Mouse (Mus musculus) naive thymus-derived CD4-positive, alpha-beta T cell, adult 2 months (primary cell): ENCODE measurements around the gene Rbfox3.

Experiments
- DNase-seq: peaks from one replicate; pipeline ENCODE4 v3.0.0-alpha.2; 2011; ENCODE audit warnings: low read depth

The Rbfox3 gene

DNA sequence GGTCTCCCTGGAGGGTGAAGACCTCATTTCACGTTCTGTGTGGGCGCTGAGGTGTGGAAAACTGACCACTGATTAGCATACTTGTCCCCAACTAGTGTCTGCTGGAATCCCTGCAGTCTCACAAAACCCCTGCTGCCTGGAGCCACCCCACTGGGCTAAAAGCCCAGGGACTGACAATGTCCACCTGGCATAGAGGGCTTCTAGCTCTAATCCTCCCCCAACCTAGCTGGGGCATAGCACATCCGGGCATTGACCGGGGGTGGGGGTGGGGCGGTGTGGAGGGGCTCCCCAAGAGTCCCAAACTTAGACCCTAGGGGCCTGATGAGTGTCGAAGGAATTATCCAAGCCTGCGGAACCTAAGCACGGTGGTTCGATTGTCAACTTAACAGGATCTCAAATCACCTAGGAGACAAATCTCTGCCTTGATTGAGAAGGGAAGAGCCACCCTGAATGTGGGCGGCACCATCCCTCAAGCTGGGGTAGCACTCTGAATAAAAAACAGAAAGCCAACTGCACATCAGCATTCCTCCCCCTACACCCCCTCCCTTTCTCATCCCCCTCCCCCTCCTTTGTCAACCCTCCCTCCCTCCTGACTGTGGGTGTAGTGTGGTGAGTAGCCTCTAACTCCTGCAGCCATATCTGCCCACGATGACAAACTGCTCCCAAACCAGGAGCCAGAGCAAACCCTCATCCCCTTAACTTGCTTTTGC lies 29.5 kb downstream of the Rbfox3 start:
- no peak for DNase-seq

GRCm38 (mm10) chr11:118879466-118880150 lies 31.8 kb downstream of the Rbfox3 start:
- DNase-seq = no peak

- no peak for DNase-seq
Measured at GRCm38 (mm10) chr11:118878605-118879245, 32.7 kb downstream of the Rbfox3 start.

- no peak for DNase-seq
Measured at GRCm38 (mm10) chr11:118875243-118875897, 36.0 kb downstream of the Rbfox3 start.

DNA sequence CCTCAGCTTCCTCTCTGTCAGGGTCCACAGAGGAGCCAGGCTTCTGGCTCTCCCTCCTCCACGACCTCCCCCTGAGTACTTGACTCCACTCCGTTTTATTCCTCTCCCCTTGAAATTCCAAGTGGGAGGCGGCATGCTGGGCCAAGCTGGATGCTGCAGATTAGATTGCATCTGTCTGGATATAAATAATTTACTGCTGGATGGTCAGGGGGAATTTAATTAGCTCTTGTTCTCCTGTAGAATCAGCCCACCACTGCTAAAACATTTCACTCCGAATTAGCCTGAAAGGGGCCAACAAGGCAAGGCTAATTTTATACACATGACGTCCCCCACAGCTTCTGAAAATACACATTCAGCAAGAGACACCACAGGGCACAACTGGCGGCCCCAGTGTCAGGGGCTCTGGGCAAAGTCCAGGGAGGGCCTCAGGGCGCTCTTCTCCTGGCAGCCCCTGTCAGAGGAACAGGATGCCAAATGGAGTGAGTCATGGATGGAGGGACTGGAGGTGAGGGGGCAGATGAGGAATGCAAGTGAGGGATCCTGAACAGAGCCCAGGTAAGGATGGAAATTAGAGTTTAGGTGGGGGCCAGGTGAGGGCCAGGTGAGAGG lies 36.8 kb downstream of the Rbfox3 start:
- DNase-seq = no peak

GRCm38 (mm10) chr11:118874022-118874421 lies 37.4 kb downstream of the Rbfox3 start:
- no peak for DNase-seq

DNA sequence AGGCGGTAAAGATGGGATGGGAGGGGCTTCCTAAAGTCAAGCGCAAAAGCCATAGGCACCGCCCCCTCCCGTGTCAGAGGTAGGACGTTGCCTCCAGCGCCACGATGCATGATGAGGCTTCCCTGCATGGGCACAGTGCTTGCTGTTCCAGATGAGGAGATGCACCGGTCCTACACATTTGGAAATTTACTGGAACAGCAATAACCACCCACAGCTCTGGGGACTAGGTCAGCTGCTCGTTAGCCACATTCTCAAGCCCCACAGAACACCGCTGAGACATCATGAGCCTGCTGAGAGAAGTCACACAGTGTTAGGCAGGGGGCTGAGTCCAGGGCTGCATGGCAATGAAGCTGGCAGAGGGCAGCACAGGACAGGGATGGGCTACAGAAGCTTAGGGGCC lies 39.9 kb downstream of the Rbfox3 start:
- no peak for DNase-seq

DNA sequence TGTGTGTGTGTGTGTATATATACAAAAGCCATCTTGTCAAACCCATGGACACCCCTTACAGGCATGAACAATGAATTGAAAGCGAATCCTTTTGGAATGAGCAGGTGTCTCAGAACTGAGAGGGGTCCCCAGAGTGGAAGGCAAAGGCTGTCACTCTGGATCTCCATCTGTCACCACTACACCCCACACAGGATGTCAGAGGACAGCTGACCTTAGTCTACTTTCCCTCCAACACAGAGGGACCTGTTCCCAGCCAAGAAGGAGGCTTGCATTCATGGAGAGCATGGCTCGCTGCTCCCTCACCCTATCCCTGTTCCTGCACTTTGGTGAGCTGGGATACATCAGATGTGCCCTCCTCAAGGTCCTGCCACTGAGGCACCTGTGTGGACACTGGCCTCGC lies 48.0 kb downstream of the Rbfox3 start:
- no peak for DNase-seq

DNA sequence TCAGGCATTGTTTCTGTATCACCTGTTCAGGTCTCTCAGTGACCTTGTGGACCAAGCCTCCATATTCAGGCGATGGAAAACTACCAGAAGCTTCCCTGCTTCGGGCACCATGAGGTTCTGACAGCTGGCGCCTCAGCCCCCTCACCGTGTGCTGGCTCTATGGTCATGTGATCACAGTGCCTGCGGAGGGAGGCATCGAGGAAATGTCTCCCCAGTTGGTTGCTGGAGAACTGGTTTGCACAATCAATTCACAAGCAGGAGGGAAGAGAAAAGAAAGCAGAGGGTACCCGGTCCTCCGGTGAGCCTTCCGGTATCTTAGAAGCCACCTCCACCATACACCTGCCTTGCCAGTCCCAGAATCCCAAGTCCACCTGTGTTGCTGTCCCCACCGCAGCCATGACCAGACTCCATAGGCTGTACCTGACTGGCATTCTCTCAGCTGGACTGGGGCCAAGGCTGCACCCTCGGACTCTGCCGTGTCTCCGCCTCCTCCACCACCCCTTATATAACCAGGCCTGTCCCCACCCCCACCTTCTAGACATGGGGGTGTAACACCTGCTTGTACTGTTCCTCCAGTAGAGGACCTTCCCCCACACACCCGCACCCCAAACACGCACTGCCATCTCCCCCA lies 49.5 kb downstream of the Rbfox3 start:
- no peak for DNase-seq

DNA sequence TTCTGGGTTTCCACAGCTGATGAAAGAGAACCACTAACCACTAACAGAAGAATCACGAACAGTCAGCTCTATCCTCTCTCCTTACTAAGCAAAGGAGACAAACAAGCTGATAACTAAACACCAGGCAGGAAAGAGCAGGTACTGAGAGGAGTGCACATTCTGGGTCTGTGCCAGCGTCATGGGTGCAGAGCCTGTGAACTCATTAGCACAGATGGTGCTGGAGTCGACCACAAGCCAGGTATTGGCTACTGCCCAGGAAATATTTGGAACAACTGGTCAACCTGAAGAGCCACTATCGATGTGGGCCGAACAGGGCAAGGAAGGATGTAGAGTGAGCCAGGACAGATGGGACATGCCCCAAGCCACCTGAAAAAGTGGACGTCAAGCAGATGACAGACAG lies 50.2 kb downstream of the Rbfox3 start:
- no peak for DNase-seq

DNA sequence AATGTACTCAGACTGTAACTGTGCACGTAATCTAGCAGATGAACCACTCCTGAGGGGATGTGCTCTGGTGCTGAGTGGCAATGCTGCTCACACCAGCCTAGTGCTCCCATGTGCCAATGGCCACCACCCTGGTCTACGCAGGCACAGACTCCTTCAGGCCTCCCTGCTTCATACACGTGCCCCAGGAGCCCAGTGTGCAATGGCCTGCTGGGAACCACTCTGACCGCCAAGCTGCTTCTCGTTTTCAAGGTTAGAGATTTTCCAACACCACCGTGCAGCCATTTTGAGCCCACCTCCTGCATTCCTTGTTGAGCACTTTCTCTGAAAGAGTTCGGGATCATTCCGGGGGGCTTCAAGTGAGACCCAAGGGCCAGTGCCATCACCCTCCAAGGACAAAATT lies 50.6 kb downstream of the Rbfox3 start:
- DNase-seq = no peak

DNA sequence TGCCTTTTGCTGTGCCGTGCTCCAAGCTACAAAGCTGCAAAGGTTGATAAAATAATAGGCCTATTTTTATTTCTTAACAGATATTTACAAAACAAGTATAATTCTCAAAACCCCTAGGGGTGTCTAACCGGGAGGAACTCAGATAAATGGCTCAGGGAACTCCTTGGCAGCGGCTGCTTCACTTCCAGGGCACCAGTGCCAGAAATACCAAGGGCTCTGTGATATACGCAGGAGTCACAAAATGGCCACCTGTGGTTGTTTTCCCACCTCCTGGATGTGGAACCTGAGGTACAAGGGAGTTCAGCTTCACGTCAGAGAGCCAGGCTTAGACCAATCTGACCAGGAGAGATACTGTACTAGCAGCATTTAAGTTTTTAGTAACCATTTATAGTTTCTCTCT lies 51.6 kb downstream of the Rbfox3 start:
- DNase-seq = no peak

- DNase-seq = no peak
Measured at GRCm38 (mm10) chr11:118858305-118858704, 53.1 kb downstream of the Rbfox3 start.

GRCm38 (mm10) chr11:118851391-118851790 lies 60.0 kb downstream of the Rbfox3 start:
- DNase-seq = no peak

DNA sequence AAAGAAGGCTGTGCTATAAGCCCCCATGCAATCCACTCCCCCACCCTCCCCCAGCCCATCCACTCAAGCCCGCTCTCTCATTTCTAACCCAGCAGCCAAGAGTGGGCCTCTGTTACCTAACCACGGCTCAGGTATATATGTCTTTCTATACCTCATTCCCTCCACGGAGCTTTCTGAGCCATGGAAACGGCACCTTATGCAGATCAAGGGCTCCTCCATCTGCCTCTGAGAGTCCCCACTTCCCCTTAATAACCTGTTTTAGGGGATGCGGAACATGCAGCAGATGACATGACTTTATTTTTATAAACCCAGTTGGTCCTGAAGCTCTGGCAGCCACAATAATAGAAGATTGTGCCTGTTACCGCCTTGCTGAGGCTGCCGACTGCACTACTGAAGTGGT lies 63.4 kb downstream of the Rbfox3 start:
- no peak for DNase-seq

DNA sequence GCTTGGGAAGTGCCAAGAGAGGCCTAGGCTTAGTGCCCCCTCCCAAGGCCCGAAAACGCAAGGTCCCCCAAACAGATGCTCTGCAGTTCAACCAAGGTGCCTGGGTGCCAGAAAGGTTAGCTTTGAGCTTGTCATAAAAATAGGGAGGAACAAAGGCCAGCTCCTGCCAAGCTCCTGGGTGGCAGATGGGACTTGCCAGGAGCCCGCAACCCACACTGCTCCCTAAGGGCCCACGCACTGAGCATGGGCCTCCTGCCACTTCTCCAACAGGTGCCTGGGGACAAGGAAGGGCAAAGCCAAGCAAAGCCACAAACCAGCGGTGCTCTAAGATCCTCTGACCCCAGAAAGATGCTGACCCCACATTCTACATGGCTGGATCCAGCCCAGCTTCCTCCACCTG lies 70.4 kb downstream of the Rbfox3 start:
- no peak for DNase-seq

- no peak for DNase-seq
Measured at GRCm38 (mm10) chr11:118838167-118838566, 73.2 kb downstream of the Rbfox3 start.

DNA sequence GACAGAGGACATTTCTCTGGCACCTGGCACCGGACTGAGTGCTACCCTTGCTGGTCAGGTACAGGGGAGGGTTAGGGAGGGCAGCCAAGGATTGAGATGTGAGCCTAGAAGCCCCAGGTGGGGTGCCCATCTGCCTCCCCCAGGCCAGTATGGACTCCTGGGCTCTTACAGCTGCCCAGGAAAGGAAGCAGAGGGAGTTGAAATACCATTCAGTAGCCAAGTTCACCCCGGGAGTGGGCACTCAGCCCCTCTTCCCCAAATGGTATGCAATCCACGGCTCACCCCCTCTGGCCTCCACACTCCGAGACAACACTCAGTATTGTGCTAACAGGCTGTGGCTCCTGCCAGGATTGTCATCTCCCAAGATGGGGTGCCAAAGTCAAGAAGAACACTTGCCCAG lies 74.5 kb downstream of the Rbfox3 start:
- no peak for DNase-seq

GRCm38 (mm10) chr11:118832793-118833481 lies 78.5 kb downstream of the Rbfox3 start:
- DNase-seq = no peak

DNA sequence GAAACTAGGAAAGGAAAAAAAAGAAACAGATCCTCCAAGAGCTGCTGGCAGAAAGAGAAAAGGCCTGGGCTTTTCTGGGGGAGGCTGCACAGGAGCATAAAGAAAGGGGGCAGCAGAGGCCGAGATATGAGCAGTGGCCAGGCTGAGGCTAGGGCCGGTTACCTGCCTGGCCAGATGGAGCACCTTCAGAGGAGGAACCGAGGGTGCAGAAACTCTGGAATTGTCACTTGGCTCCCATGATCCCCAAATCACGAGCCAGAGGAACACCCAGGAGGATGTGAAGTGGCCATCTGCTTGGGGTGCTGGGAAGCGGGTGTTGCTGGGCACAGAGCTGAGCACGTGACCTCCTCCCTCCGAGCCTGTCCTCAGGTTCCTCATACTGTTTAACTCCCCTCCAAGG lies 79.7 kb downstream of the Rbfox3 start:
- no peak for DNase-seq
